Mouse (Mus musculus): ENCODE data around the gene Renbp. TPM values are rescaled to one million over a fixed set of nuclear protein-coding genes. Genes with fewer than 3 reads are reported as not detected.

Renbp gene
- polyA plus RNA-seq, 1 experiment: 73.2 TPM

GRCm38 (mm10) chrX:73942294-73942693, 11.6 kb upstream of the Renbp start:
- no peaks in the 10 kb centered on the region for H3K79me2 ChIP-seq (ENCODE audit: control insufficient read depth, insufficient read depth)
- no peaks in the 10 kb centered on the region for H3K27me3 ChIP-seq (ENCODE audit: control insufficient read depth, insufficient read depth, insufficient read length)
- no peak for TF ChIP-seq FOSL1 (IDR thresholded peaks at IDR 0.05; ENCODE audit: insufficient read depth, low read length, poor library complexity, severe bottlenecking)
- no peak for TF ChIP-seq CTCF (IDR thresholded peaks at IDR 0.05; ENCODE audit: control insufficient read depth, insufficient read depth, insufficient read length)
- TF ChIP-seq MAX (IDR thresholded peaks at IDR 0.05): no peak
- TF ChIP-seq MYOD1 (IDR thresholded peaks at IDR 0.05; ENCODE audit: control insufficient read depth, insufficient read length, low read depth): no peak
- TF ChIP-seq CEBPB (IDR thresholded peaks at IDR 0.05; ENCODE audit: low read depth): no peak
- TF ChIP-seq MYOG (IDR thresholded peaks at IDR 0.05; ENCODE audit: control insufficient read depth, extremely low read depth, insufficient read length): no peak
- TF ChIP-seq USF1 (IDR thresholded peaks at IDR 0.05; ENCODE audit: low read depth): no peak
- no peak overlapping the region for H3K4me3 ChIP-seq (ENCODE audit: insufficient read depth, poor library complexity, severe bottlenecking)
- peaks cover 30% of the 10 kb centered on the region for H3K36me3 ChIP-seq (ENCODE audit: control insufficient read depth, insufficient read depth)
- H3K79me3 ChIP-seq (ENCODE audit: low read depth): no peaks in the 10 kb centered on the region
- H3ac ChIP-seq (ENCODE audit: control insufficient read depth, insufficient read length, low read depth): no peak overlapping the region

- Histone ChIP-seq H3K79me3 (ENCODE audit: low read depth) (no peaks in the 10 kb centered on the region), H3K4me3 (ENCODE audit: insufficient read depth, poor library complexity, severe bottlenecking) (no peak overlapping the region), H3K79me2 (ENCODE audit: control insufficient read depth, insufficient read depth) (no peaks in the 10 kb centered on the region), H3ac (ENCODE audit: control insufficient read depth, insufficient read length, low read depth) (no peak overlapping the region), H3K27me3 (ENCODE audit: control insufficient read depth, insufficient read depth, insufficient read length) (no peaks in the 10 kb centered on the region), H3K36me3 (ENCODE audit: control insufficient read depth, insufficient read depth) (peaks cover 25% of the 10 kb centered on the region)
- TF ChIP-seq MYOG (IDR thresholded peaks at IDR 0.05; ENCODE audit: control insufficient read depth, extremely low read depth, insufficient read length) (no peak), USF1 (IDR thresholded peaks at IDR 0.05; ENCODE audit: low read depth) (no peak), CEBPB (IDR thresholded peaks at IDR 0.05; ENCODE audit: low read depth) (no peak), FOSL1 (IDR thresholded peaks at IDR 0.05; ENCODE audit: insufficient read depth, low read length, poor library complexity, severe bottlenecking) (no peak), MYOD1 (IDR thresholded peaks at IDR 0.05; ENCODE audit: control insufficient read depth, insufficient read length, low read depth) (no peak), MAX (IDR thresholded peaks at IDR 0.05) (no peak), CTCF (IDR thresholded peaks at IDR 0.05; ENCODE audit: control insufficient read depth, insufficient read depth, insufficient read length) (no peak)
These were observed 11.2 kb upstream of the Renbp start for GRCm38 (mm10) chrX:73941860-73942259.

- Histone ChIP-seq H3K36me3 (ENCODE audit: control insufficient read depth, insufficient read depth) (no peaks in the 10 kb centered on the region), H3ac (ENCODE audit: control insufficient read depth, insufficient read length, low read depth) (no peak overlapping the region), H3K79me2 (ENCODE audit: control insufficient read depth, insufficient read depth) (no peaks in the 10 kb centered on the region), H3K79me3 (ENCODE audit: low read depth) (no peaks in the 10 kb centered on the region), H3K27me3 (ENCODE audit: control insufficient read depth, insufficient read depth, insufficient read length) (no peaks in the 10 kb centered on the region), H3K4me3 (ENCODE audit: insufficient read depth, poor library complexity, severe bottlenecking) (no peak overlapping the region)
- TF ChIP-seq CEBPB (IDR thresholded peaks at IDR 0.05; ENCODE audit: low read depth) (peak; percentile 43), USF1 (IDR thresholded peaks at IDR 0.05; ENCODE audit: low read depth) (no peak), FOSL1 (IDR thresholded peaks at IDR 0.05; ENCODE audit: insufficient read depth, low read length, poor library complexity, severe bottlenecking) (no peak), CTCF (IDR thresholded peaks at IDR 0.05; ENCODE audit: control insufficient read depth, insufficient read depth, insufficient read length) (no peak), MAX (IDR thresholded peaks at IDR 0.05) (no peak)
These were observed 1.2 kb upstream of the Renbp start for GRCm38 (mm10) chrX:73931871-73932270.

GRCm38 (mm10) chrX:73922550-73922882, 8.1 kb downstream of the Renbp start:
- TF ChIP-seq USF1 (IDR thresholded peaks at IDR 0.05; ENCODE audit: low read depth): no peak
- no peak for TF ChIP-seq FOSL1 (IDR thresholded peaks at IDR 0.05; ENCODE audit: insufficient read depth, low read length, poor library complexity, severe bottlenecking)
- no peak for TF ChIP-seq CTCF (IDR thresholded peaks at IDR 0.05; ENCODE audit: control insufficient read depth, insufficient read depth, insufficient read length)
- no peak for TF ChIP-seq CEBPB (IDR thresholded peaks at IDR 0.05; ENCODE audit: low read depth)
- no peak for TF ChIP-seq MYOD1 (IDR thresholded peaks at IDR 0.05; ENCODE audit: control insufficient read depth, insufficient read length, low read depth)
- no peak for TF ChIP-seq MYOG (IDR thresholded peaks at IDR 0.05; ENCODE audit: control insufficient read depth, extremely low read depth, insufficient read length)
- no peak for TF ChIP-seq MAX (IDR thresholded peaks at IDR 0.05)
- Histone ChIP-seq H3K79me3 (ENCODE audit: low read depth) (peaks cover 18% of the 10 kb centered on the region), H3K36me3 (ENCODE audit: control insufficient read depth, insufficient read depth) (peaks cover 25% of the 10 kb centered on the region), H3K4me3 (ENCODE audit: insufficient read depth, poor library complexity, severe bottlenecking) (no peak overlapping the region), H3K27me3 (ENCODE audit: control insufficient read depth, insufficient read depth, insufficient read length) (no peaks in the 10 kb centered on the region), H3ac (ENCODE audit: control insufficient read depth, insufficient read length, low read depth) (peak overlapping the region; percentile 74), H3K79me2 (ENCODE audit: control insufficient read depth, insufficient read depth) (peaks cover 26% of the 10 kb centered on the region)

- H3K79me2 ChIP-seq (ENCODE audit: control insufficient read depth, insufficient read depth): peaks cover 26% of the 10 kb centered on the region
- H3K36me3 ChIP-seq (ENCODE audit: control insufficient read depth, insufficient read depth): peaks cover 25% of the 10 kb centered on the region
- no peaks in the 10 kb centered on the region for H3K27me3 ChIP-seq (ENCODE audit: control insufficient read depth, insufficient read depth, insufficient read length)
- peak; percentile 47 for TF ChIP-seq MAX (IDR thresholded peaks at IDR 0.05)
- no peak for TF ChIP-seq FOSL1 (IDR thresholded peaks at IDR 0.05; ENCODE audit: insufficient read depth, low read length, poor library complexity, severe bottlenecking)
- no peak for TF ChIP-seq CEBPB (IDR thresholded peaks at IDR 0.05; ENCODE audit: low read depth)
- TF ChIP-seq CTCF (IDR thresholded peaks at IDR 0.05; ENCODE audit: control insufficient read depth, insufficient read depth, insufficient read length): no peak
- peak within 1 kb of the TSS; percentile 57 for H3K4me3 ChIP-seq (ENCODE audit: insufficient read depth, poor library complexity, severe bottlenecking)
- H3ac ChIP-seq (ENCODE audit: control insufficient read depth, insufficient read length, low read depth): peak within 1 kb of the TSS; percentile 96
- H3K79me3 ChIP-seq (ENCODE audit: low read depth): peaks cover 18% of the 10 kb centered on the region
These were observed 8.7 kb downstream of the Renbp start, which contains the start of the genes Arhgap4 and Naa10 for GRCm38 (mm10) chrX:73921823-73922549. TSS of gene Arhgap4 (minus strand) at chrX:73921870. TSS of gene Naa10 (minus strand) at chrX:73921944.
